Mouse (Mus musculus) granulocyte monocyte progenitor cell, adult 5-6 weeks (primary cell): ENCODE measurements around the gene C1qtnf3. TPM values are rescaled to one million over a fixed set of nuclear protein-coding genes. Genes with fewer than 3 reads are reported as not detected.

Experiments
- ATAC-seq: replicated peaks from 2 replicates; pipeline ENCODE4 v1.8.0; 2016; ENCODE audit warnings: mild to moderate bottlenecking, moderate TSS enrichment, inconsistent platforms; ENCODE audit not compliant: poor library complexity, severe bottlenecking
- total RNA-seq, 2 experiments: library from RNA; stranded (forward) in 1 of 2; stranded (reverse) in 1 of 2; fragments of 200-712, 200-1000 nt in 1 of 2; fragments of >200 nt in 1 of 2; fragmentation: Nextera tagmentation in 1 of 2; gene quantifications; 2 replicates each; pipeline ENCODE4 v1.2.3; 2014 to 2017

C1qtnf3 gene
- total RNA-seq, 2 experiments from 2014 or later = not detected

DNA sequence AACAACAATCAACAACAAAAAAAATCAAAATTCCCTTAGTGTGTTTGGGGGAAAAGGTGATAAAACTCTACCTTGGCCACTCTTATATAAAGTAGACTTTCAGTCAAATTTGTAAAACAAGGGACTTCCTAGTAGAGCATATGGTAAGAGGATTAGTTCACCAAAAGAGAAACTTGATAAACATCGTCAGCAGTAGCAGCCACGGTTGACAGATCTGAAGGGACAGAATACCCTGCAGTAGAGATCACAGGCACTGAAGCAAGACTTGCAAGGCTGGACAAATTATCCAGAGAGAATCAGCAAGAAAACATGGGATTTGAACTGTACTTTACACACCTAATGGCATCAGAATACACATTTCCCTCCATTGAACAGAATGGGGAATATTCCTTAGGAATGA is 62.8 kb downstream of the C1qtnf3 start:
- no peak for ATAC-seq

GRCm38 (mm10) chr15:11026801-11027561 is 74.8 kb downstream of the C1qtnf3 start:
- no peak for ATAC-seq

Other genes with a start within 250 kb of the C1qtnf3 start
- gene Rai14, start 237.7 kb upstream of the C1qtnf3 start, total RNA-seq (2014; fragmentation: Nextera tagmentation) = 6.1 and 6.2 TPM in 2 replicates
- 4.3 and 5.2 TPM in 2 replicates for gene Rai14, start 237.7 kb upstream of the C1qtnf3 start, total RNA-seq (2017)
- 3.2 and 3.5 TPM in 2 replicates for gene Amacr, start 29.4 kb downstream of the C1qtnf3 start, total RNA-seq (2014; fragmentation: Nextera tagmentation)
- 6.5 and 6.9 TPM in 2 replicates for gene Amacr, start 29.4 kb downstream of the C1qtnf3 start, total RNA-seq (2017)
- not detected in 2 replicates for gene Slc45a2, start 48.4 kb downstream of the C1qtnf3 start, total RNA-seq (2014; fragmentation: Nextera tagmentation)
- not detected in 2 replicates for gene Slc45a2, start 48.4 kb downstream of the C1qtnf3 start, total RNA-seq (2017)
- not detected in 2 replicates for gene Rxfp3, start 85.7 kb downstream of the C1qtnf3 start, total RNA-seq (2014; fragmentation: Nextera tagmentation)
- not detected in 2 replicates for gene Rxfp3, start 85.7 kb downstream of the C1qtnf3 start, total RNA-seq (2017)
- not detected in 2 replicates for gene Adamts12, start 112.5 kb downstream of the C1qtnf3 start, total RNA-seq (2014; fragmentation: Nextera tagmentation)
- gene Adamts12, start 112.5 kb downstream of the C1qtnf3 start, total RNA-seq (2017) = not detected in 2 replicates